Mouse (Mus musculus): Measurements from ENCODE around the gene Ctsf.

DNA sequence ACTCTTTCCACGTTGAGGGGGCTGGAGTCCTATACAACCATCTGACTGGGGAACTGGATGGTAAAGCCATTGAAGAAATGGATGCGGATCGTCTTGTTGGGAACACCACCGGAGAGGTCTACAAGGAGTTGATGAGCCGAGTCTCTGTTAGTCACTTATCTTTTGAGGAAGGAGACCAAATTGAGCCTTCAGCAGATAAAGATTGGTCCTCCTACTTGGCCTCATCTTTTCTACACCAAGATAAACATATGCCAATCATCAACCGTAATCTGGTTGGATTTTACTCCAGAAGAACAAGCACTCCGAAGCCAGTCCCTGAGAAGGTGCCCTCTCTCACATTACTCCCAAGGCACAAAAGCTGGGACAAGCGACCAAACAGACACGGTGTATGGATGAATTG lies 14.1 kb upstream of the Ctsf start:
- TF ChIP-seq CTCF (IDR thresholded peaks at IDR 0.05; ENCODE audit: low read depth, low read length) (no peak), POLR2A (IDR thresholded peaks at IDR 0.05; ENCODE audit: extremely low read depth, insufficient read depth, low read length) (no peak)

Measured in liver, adult 2 months (tissue).